Mouse (Mus musculus) stomach, postnatal 0 days (tissue): ENCODE results near the gene P2ry1. TPM values are rescaled to one million over a fixed set of nuclear protein-coding genes. Genes with fewer than 3 reads are reported as not detected.

Experiments
- ATAC-seq: fragments of 200-750 bp; cut with Nextera tagmentation; 2 replicates; pipeline ENCODE4 v1.8.0; 2017; ENCODE audit not compliant: low FRiP score, low TSS enrichment
- DNase-seq: peaks from one replicate; pipeline ENCODE4 v3.0.0-alpha.2; 2016; ENCODE audit warnings: low spot score
- H3K27ac ChIP-seq: fragments of 300-500 bp; sonication (generic); replicated peaks from 2 replicates; pipeline ENCODE4 v1.5.1; 2014; ENCODE audit warnings: mild to moderate bottlenecking, control low read depth
- H3K27me3 ChIP-seq: fragments of 300-500 bp; sonication (generic); 2 replicates; pipeline ENCODE4 v1.6.1; 2014; ENCODE audit warnings: low read length; ENCODE audit not compliant: control insufficient read depth, insufficient read depth
- H3K36me3 ChIP-seq: fragments of 300-500 bp; sonication (generic); 2 replicates; pipeline ENCODE4 v1.6.1; 2014; ENCODE audit warnings: low read length, mixed read lengths; ENCODE audit not compliant: control insufficient read depth, insufficient read depth
- H3K4me1 ChIP-seq: fragments of 300-500 bp; sonication (generic); replicated peaks from 2 replicates; pipeline ENCODE4 v1.6.1; 2014; ENCODE audit warnings: antibody characterized with exemption; ENCODE audit not compliant: control insufficient read depth, insufficient read depth
- H3K4me2 ChIP-seq: fragments of 300-500 bp; sonication (generic); replicated peaks from 2 replicates; pipeline ENCODE4 v1.6.1; 2014; ENCODE audit warnings: low read depth, mild to moderate bottlenecking, control low read depth, moderate library complexity
- H3K4me3 ChIP-seq: fragments of 300-500 bp; sonication (generic); 2 replicates; pipeline ENCODE4 v1.5.1; 2014; ENCODE audit warnings: low read depth, low read length, control low read depth
- H3K9ac ChIP-seq: fragments of 300-500 bp; sonication (generic); 2 replicates; pipeline ENCODE4 v1.6.1; 2014; ENCODE audit warnings: mild to moderate bottlenecking, low read length, control low read depth, mixed read lengths
- H3K9me3 ChIP-seq: fragments of 300-500 bp; sonication (generic); 2 replicates; pipeline ENCODE4 v1.6.1; 2016; ENCODE audit warnings: low read length; ENCODE audit not compliant: control insufficient read depth
- CTCF ChIP-seq: IDR thresholded peaks from 2 replicates; pipeline ENCODE4 v1.5.1; 2016; ENCODE audit warnings: antibody characterized with exemption, low read depth, mild to moderate bottlenecking, moderate library complexity
- EP300 ChIP-seq: optimal IDR thresholded peaks from 2 replicates; pipeline ENCODE3; 2016; ENCODE audit warnings: antibody characterized with exemption
- WGBS: fragments of 180-500 bp; shearing (Covaris S2); extraction: QIAGEN DNeasy Blood & Tissue Kit; methylation state at CpG from one replicate; pipeline ENCODE4 v1.1.7; 2014; 5-methylcytosine and 5-hydroxymethylcytosine counted together
- polyA plus RNA-seq: library from polyadenylated mRNA; unstranded; fragments of >200 nt; fragmentation: Nextera tagmentation; extraction: Ambion mirVana; gene quantifications from 2 replicates; pipeline ENCODE4 v1.2.1, GENCODE M21; 2015

Gene P2ry1
- polyA plus RNA-seq, 1 experiment from 2014 or later: 6.5 TPM

- H3K4me2 ChIP-seq: no peak overlapping the region
- H3K4me3 ChIP-seq: no peak overlapping the region
- WGBS: 34% methylated on average over 5 of the region's 5 CpGs
- no peak for TF ChIP-seq EP300
- TF ChIP-seq CTCF: no peak
- H3K9me3 ChIP-seq: no peaks in the 10 kb centered on the region
- H3K27me3 ChIP-seq: no peaks in the 10 kb centered on the region
- H3K36me3 ChIP-seq: no peaks in the 10 kb centered on the region
- no peak for DNase-seq
- no peak overlapping the region for H3K27ac ChIP-seq
- peak; percentile 60; the same call in 1 of the 2 replicates for ATAC-seq
- no peaks in the 10 kb centered on the region for H3K4me1 ChIP-seq
- no peak overlapping the region for H3K9ac ChIP-seq
These were observed 9.1 kb downstream of the P2ry1 start for GRCm38 (mm10) chr3:61011660-61012059.

GRCm38 (mm10) chr3:61012550-61012949 lies 10.0 kb downstream of the P2ry1 start:
- no peak overlapping the region for H3K4me2 ChIP-seq
- H3K27me3 ChIP-seq: no peaks in the 10 kb centered on the region
- no peaks in the 10 kb centered on the region for H3K9me3 ChIP-seq
- H3K4me3 ChIP-seq: no peak overlapping the region
- TF ChIP-seq CTCF: no peak
- no peak for TF ChIP-seq EP300
- no peak overlapping the region for H3K9ac ChIP-seq
- H3K36me3 ChIP-seq: no peaks in the 10 kb centered on the region
- DNase-seq (no peak), ATAC-seq (no peak)
- no peaks in the 10 kb centered on the region for H3K4me1 ChIP-seq
- no peak overlapping the region for H3K27ac ChIP-seq

- Histone ChIP-seq H3K36me3 (no peaks in the 10 kb centered on the region), H3K27ac (no peak overlapping the region), H3K4me1 (no peaks in the 10 kb centered on the region), H3K27me3 (no peaks in the 10 kb centered on the region), H3K9ac (no peak overlapping the region), H3K4me3 (no peak overlapping the region), H3K4me2 (no peak overlapping the region), H3K9me3 (no peaks in the 10 kb centered on the region)
- WGBS: 87% methylated on average over 2 of the region's 2 CpGs
- ATAC-seq: no peak
- no peak for DNase-seq
- TF ChIP-seq CTCF (no peak), EP300 (no peak)
These were observed 14.1 kb downstream of the P2ry1 start for GRCm38 (mm10) chr3:61016733-61017132.

- no peak overlapping the region for H3K4me2 ChIP-seq
- no peak overlapping the region for H3K9ac ChIP-seq
- no peaks in the 10 kb centered on the region for H3K9me3 ChIP-seq
- 55% methylated on average over 4 of the region's 4 CpGs for WGBS
- no peak overlapping the region for H3K4me3 ChIP-seq
- no peak overlapping the region for H3K27ac ChIP-seq
- H3K36me3 ChIP-seq: no peaks in the 10 kb centered on the region
- no peaks in the 10 kb centered on the region for H3K27me3 ChIP-seq
- TF ChIP-seq CTCF (no peak), EP300 (no peak)
- H3K4me1 ChIP-seq: no peaks in the 10 kb centered on the region
- DNase-seq (no peak), ATAC-seq (no peak)
These were observed 29.5 kb downstream of the P2ry1 start for GRCm38 (mm10) chr3:61032100-61032499.

GRCm38 (mm10) chr3:61035633-61036032 lies 33.0 kb downstream of the P2ry1 start:
- no peak overlapping the region for H3K4me3 ChIP-seq
- WGBS: 61% methylated on average over 5 of the region's 5 CpGs
- no peaks in the 10 kb centered on the region for H3K27me3 ChIP-seq

GRCm38 (mm10) chr3:61039916-61040315 lies 37.3 kb downstream of the P2ry1 start:
- H3K4me3 ChIP-seq: no peak overlapping the region
- no peaks in the 10 kb centered on the region for H3K36me3 ChIP-seq
- H3K27me3 ChIP-seq: no peaks in the 10 kb centered on the region
- DNase-seq (no peak), ATAC-seq (no peak)
- H3K9me3 ChIP-seq: no peaks in the 10 kb centered on the region
- H3K9ac ChIP-seq: no peak overlapping the region
- WGBS: 43% methylated on average over 5 of the region's 5 CpGs
- no peaks in the 10 kb centered on the region for H3K4me1 ChIP-seq
- H3K4me2 ChIP-seq: no peak overlapping the region
- TF ChIP-seq EP300 (no peak), CTCF (no peak)
- H3K27ac ChIP-seq: no peak overlapping the region

More at GRCm38 (mm10) chr3:61035633-61036032, 33.0 kb downstream of the P2ry1 start:
- no peaks in the 10 kb centered on the region for H3K9me3 ChIP-seq
- no peaks in the 10 kb centered on the region for H3K4me1 ChIP-seq
- no peaks in the 10 kb centered on the region for H3K36me3 ChIP-seq
- no peak overlapping the region for H3K4me2 ChIP-seq
- H3K9ac ChIP-seq: no peak overlapping the region
- no peak for TF ChIP-seq CTCF
- peak; percentile 26 for TF ChIP-seq EP300
- DNase-seq: no peak
- H3K27ac ChIP-seq: no peak overlapping the region
- no peak; the same call in 1 of the 2 replicates for ATAC-seq
